Mouse (Mus musculus): Measurements from ENCODE around the gene Sla2. TPM values are rescaled to one million over a fixed set of nuclear protein-coding genes. Genes with fewer than 3 reads are reported as not detected.

The Sla2 gene
- polyA plus RNA-seq, 1 experiment from 2014 or later = 0.22 TPM

GRCm38 (mm10) chr2:156842711-156843110, 44.3 kb downstream of the Sla2 start:
- Histone ChIP-seq H3K4me1 (ENCODE audit: control insufficient read depth, insufficient read depth, low read length) (peaks cover 48% of the 10 kb centered on the region), H3K9me3 (ENCODE audit: control insufficient read depth, low read length) (no peaks in the 10 kb centered on the region), H3K4me3 (replicated peaks; ENCODE audit: low read depth, low read length) (peak overlapping the region; percentile 60), H3K9ac (replicated peaks; ENCODE audit: low read length) (peak overlapping the region; percentile 37; the same call in 1 of the 2 replicates), H3K27me3 (ENCODE audit: control insufficient read depth, insufficient read depth, low read length) (peaks cover 14% of the 10 kb centered on the region; the same call in 1 of the 2 replicates), H3K4me2 (ENCODE audit: low read length) (peak overlapping the region; percentile 98), H3K36me3 (ENCODE audit: control insufficient read depth, insufficient read depth, low read length) (no peaks in the 10 kb centered on the region; the same call in 1 of the 2 replicates), H3K27ac (replicated peaks; ENCODE audit: low read depth, low read length) (0 out of 2 replicates have a peak overlapping the region, but pooled peaks have one; percentile 37)
- ATAC-seq (ENCODE audit: low FRiP score, low TSS enrichment) (no peak), DNase-seq (no peak)
- WGBS = 14% methylated on average over 11 of the region's 11 CpGs

DNA sequence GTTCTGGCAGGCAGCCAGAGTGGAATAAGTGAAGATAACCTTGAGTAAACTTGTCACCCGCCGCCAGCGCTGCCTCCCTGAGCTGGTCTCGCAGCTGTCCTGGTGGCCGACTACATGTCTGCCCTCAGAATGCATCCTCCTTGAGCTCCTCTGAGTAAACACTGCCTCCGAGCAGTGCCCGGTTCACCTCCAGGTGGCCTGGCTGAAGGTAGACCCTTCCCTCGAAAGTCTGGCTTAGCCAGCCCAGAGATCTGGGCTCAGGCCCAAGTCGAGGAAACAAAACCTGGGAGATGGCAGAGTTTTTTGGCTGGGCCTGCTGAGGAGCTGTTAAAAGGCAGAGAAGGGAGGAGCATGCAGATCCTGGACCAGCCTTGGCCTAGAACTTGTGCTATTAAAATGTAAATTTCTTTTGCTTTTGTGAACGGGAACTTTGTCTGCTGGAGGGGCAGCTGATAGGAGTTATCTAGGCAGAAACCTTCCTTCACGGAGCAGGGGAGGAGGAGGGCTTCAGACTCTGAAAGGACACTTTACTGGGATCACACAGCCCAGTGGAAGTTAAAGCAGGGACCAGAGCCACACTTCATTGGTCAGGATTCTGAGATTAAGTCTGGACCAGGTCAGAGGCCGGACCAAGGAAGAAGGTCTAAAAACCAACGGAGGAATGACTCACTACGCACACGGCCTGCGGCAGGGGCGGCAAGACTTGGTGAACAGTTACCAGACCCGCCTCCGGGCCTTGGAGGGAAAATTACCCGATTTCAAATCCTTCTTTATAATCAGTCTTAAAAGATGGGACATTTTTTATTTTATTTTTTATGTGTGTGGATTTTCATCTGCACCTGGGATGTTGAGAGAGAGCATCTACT, 44.9 kb downstream of the Sla2 start:
- Histone ChIP-seq H3K4me1 (ENCODE audit: control insufficient read depth, insufficient read depth, low read length) (peaks cover 44% of the 10 kb centered on the region), H3K4me3 (replicated peaks; ENCODE audit: low read depth, low read length) (peak overlapping the region; percentile 60), H3K9ac (replicated peaks; ENCODE audit: low read length) (peak overlapping the region; percentile 63), H3K36me3 (ENCODE audit: control insufficient read depth, insufficient read depth, low read length) (no peaks in the 10 kb centered on the region; the same call in 1 of the 2 replicates), H3K27ac (replicated peaks; ENCODE audit: low read depth, low read length) (peak overlapping the region; percentile 78), H3K4me2 (ENCODE audit: low read length) (peak overlapping the region; percentile 98), H3K27me3 (ENCODE audit: control insufficient read depth, insufficient read depth, low read length) (peaks cover 14% of the 10 kb centered on the region; the same call in 1 of the 2 replicates), H3K9me3 (ENCODE audit: control insufficient read depth, low read length) (no peaks in the 10 kb centered on the region)
- ATAC-seq (ENCODE audit: low FRiP score, low TSS enrichment) (peak; percentile 9; the same call in 1 of the 2 replicates), DNase-seq (peak; percentile 67)
- 4% methylated on average over 20 of the region's 20 CpGs for WGBS

- Histone ChIP-seq H3K27ac (replicated peaks; ENCODE audit: low read depth, low read length) (peak overlapping the region; percentile 78), H3K9me3 (ENCODE audit: control insufficient read depth, low read length) (no peaks in the 10 kb centered on the region), H3K9ac (replicated peaks; ENCODE audit: low read length) (peak overlapping the region; percentile 63), H3K4me1 (ENCODE audit: control insufficient read depth, insufficient read depth, low read length) (peaks cover 41% of the 10 kb centered on the region), H3K4me2 (ENCODE audit: low read length) (peak overlapping the region; percentile 98), H3K4me3 (replicated peaks; ENCODE audit: low read depth, low read length) (peak overlapping the region; percentile 60), H3K36me3 (ENCODE audit: control insufficient read depth, insufficient read depth, low read length) (no peaks in the 10 kb centered on the region), H3K27me3 (ENCODE audit: control insufficient read depth, insufficient read depth, low read length) (peaks cover 14% of the 10 kb centered on the region; the same call in 1 of the 2 replicates)
- DNase-seq (peak; percentile 69), ATAC-seq (ENCODE audit: low FRiP score, low TSS enrichment) (no peak; the same call in 1 of the 2 replicates)
- WGBS = under 1% methylated on average over 41 of the region's 42 CpGs
Measured at GRCm38 (mm10) chr2:156841028-156841840, 45.8 kb downstream of the Sla2 start.

GRCm38 (mm10) chr2:156840301-156841027, 46.5 kb downstream of the Sla2 start:
- peaks cover 38% of the 10 kb centered on the region for H3K4me1 ChIP-seq (ENCODE audit: control insufficient read depth, insufficient read depth, low read length)
- peak; percentile 75 for DNase-seq

DNA sequence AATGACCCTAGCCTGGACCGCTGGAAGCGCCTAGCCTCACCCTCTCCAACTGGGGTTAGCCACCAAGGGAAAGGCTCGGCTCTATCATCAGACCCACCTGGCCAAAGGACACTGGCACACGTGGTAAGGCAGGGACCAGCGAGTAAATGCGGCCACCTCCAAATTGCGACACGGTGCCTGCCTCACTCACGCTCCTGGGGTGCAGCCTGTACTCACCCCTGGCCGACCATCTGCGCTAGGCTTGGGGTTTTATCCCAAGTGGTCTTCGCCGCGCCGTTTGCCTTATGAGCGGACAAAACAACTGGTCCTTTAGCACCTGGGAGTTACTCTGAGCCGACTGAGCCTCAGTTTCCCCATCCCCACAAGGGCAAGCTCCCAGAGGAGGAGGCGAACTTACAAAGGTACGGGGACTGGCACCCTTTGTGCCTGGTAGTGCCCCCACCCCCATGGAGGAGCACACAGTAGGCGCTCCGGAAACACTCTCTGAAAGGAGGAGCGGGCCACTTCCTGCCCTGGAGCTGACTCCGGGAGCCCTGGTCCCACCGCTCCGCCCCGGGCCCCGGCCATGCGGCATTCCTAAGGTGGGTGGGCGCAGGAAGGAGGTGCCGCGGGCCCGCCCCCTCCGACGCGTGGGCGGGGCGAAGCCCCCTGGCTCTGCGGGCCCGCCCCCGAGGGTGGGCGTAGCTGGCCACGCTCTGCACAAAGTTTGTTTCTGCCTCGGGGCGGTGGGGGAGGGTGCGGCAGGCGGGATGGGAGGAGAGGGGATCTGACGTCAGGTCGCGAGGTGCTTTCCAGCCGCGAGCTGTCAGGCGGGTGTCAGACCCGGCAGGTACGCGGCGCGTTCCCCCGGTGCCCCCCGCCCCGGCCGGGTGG, 47.4 kb downstream of the Sla2 start, which contains the start of gene Tgif2:
Gene Tgif2 (plus strand): TSS at position 689 of the 873 bp plus-strand sequence.
- peaks cover 31% of the 10 kb centered on the region for H3K4me1 ChIP-seq (ENCODE audit: control insufficient read depth, insufficient read depth, low read length)
- peaks cover 14% of the 10 kb centered on the region; the same call in 1 of the 2 replicates for H3K27me3 ChIP-seq (ENCODE audit: control insufficient read depth, insufficient read depth, low read length)
- WGBS = 1% methylated on average over 61 of the region's 61 CpGs
- H3K9ac ChIP-seq (replicated peaks; ENCODE audit: low read length) = peak within 1 kb of the TSS; percentile 63
- no peaks in the 10 kb centered on the region for H3K9me3 ChIP-seq (ENCODE audit: control insufficient read depth, low read length)
- peak within 1 kb of the TSS; percentile 60 for H3K4me3 ChIP-seq (replicated peaks; ENCODE audit: low read depth, low read length)
- peak; percentile 87 for DNase-seq
- no peaks in the 10 kb centered on the region for H3K36me3 ChIP-seq (ENCODE audit: control insufficient read depth, insufficient read depth, low read length)
- ATAC-seq (ENCODE audit: low FRiP score, low TSS enrichment) = peak; percentile 79
- H3K4me2 ChIP-seq (ENCODE audit: low read length) = peak within 1 kb of the TSS; percentile 98
- peak within 1 kb of the TSS; percentile 78 for H3K27ac ChIP-seq (replicated peaks; ENCODE audit: low read depth, low read length)

More at GRCm38 (mm10) chr2:156840301-156841027, 46.5 kb downstream of the Sla2 start:
- 1% methylated on average over 72 of the region's 79 CpGs for WGBS
- Histone ChIP-seq H3K27me3 (ENCODE audit: control insufficient read depth, insufficient read depth, low read length) (peaks cover 14% of the 10 kb centered on the region; the same call in 1 of the 2 replicates), H3K9me3 (ENCODE audit: control insufficient read depth, low read length) (no peaks in the 10 kb centered on the region), H3K4me2 (ENCODE audit: low read length) (peak overlapping the region; percentile 98), H3K9ac (replicated peaks; ENCODE audit: low read length) (peak overlapping the region; percentile 63), H3K4me3 (replicated peaks; ENCODE audit: low read depth, low read length) (peak overlapping the region; percentile 60), H3K36me3 (ENCODE audit: control insufficient read depth, insufficient read depth, low read length) (no peaks in the 10 kb centered on the region), H3K27ac (replicated peaks; ENCODE audit: low read depth, low read length) (peak overlapping the region; percentile 78)
- ATAC-seq (ENCODE audit: low FRiP score, low TSS enrichment) = peak; percentile 46

DNA sequence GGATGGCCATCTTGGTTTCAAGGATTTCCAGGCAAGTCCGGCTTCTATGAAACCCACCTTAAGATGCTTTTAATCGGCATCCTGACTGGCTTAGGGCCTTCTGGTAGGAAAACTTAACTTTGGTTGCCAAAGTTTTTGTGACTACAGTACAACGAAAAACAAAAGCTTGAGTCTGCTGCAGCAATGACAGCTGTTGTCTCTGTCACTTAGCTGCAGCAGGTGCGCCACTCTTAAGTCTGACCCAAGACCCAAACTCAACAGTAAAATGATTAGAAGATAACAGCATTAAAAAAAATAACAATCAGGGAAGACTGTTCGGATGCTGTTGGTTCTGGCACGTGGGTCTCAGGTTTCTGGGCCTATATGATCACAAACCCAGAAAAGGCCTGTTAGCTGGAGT, 48.2 kb downstream of the Sla2 start:
- Histone ChIP-seq H3K4me3 (replicated peaks; ENCODE audit: low read depth, low read length) (peak overlapping the region; percentile 60; the same call in 1 of the 2 replicates), H3K36me3 (ENCODE audit: control insufficient read depth, insufficient read depth, low read length) (no peaks in the 10 kb centered on the region), H3K4me1 (ENCODE audit: control insufficient read depth, insufficient read depth, low read length) (peaks cover 30% of the 10 kb centered on the region), H3K27ac (replicated peaks; ENCODE audit: low read depth, low read length) (no peak overlapping the region), H3K4me2 (ENCODE audit: low read length) (peak overlapping the region; percentile 98), H3K9me3 (ENCODE audit: control insufficient read depth, low read length) (no peaks in the 10 kb centered on the region), H3K9ac (replicated peaks; ENCODE audit: low read length) (no peak overlapping the region), H3K27me3 (ENCODE audit: control insufficient read depth, insufficient read depth, low read length) (peaks cover 14% of the 10 kb centered on the region; the same call in 1 of the 2 replicates)
- no peak for ATAC-seq (ENCODE audit: low FRiP score, low TSS enrichment)
- DNase-seq = no peak
- 68% methylated on average over 6 of the region's 6 CpGs for WGBS

DNA sequence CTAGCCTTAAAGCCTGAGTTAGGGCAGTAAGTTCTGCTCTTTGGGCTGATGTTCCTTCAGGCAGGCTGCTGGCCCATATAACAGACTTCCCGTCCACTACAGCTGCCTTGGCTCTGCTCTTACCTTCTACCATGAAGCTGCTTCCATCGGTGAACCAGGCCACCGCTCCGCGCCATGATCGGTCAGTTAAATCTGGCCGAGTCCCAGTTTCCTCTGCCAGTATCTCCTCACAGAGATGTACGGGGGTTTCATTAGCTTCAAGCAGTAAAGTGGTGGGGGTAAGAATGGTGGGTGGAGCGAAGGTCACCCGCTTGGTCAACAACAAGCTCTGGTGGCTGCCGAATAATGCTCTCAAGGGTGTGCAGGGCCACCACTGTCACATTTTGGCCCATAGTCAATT, 52.7 kb downstream of the Sla2 start:
- no peak for ATAC-seq (ENCODE audit: low FRiP score, low TSS enrichment)
- no peak overlapping the region for H3K27ac ChIP-seq (replicated peaks; ENCODE audit: low read depth, low read length)
- no peaks in the 10 kb centered on the region for H3K27me3 ChIP-seq (ENCODE audit: control insufficient read depth, insufficient read depth, low read length)
- DNase-seq = no peak
- no peak overlapping the region for H3K4me2 ChIP-seq (ENCODE audit: low read length)
- peaks cover 8% of the 10 kb centered on the region; the same call in 1 of the 2 replicates for H3K36me3 ChIP-seq (ENCODE audit: control insufficient read depth, insufficient read depth, low read length)
- no peak overlapping the region for H3K9ac ChIP-seq (replicated peaks; ENCODE audit: low read length)
- H3K9me3 ChIP-seq (ENCODE audit: control insufficient read depth, low read length) = peaks cover 6% of the 10 kb centered on the region
- 99% methylated on average over 11 of the region's 11 CpGs for WGBS
- H3K4me1 ChIP-seq (ENCODE audit: control insufficient read depth, insufficient read depth, low read length) = 0 out of 2 replicates have a peak, but pooled peaks cover 1% of the 10 kb centered on the region
- H3K4me3 ChIP-seq (replicated peaks; ENCODE audit: low read depth, low read length) = no peak overlapping the region
